Mouse (Mus musculus): ENCODE data around the gene Serhl. TPM values are rescaled to one million over a fixed set of nuclear protein-coding genes. Genes with fewer than 3 reads are reported as not detected.
"Not testable (repeated sequence)": the region's sequence is repeated elsewhere in the genome, so short reads cannot be mapped to it uniquely, and the experiment has no call there.

The Serhl gene
- 40.3 and 45.1 TPM in 2 replicates for polyA plus RNA-seq (2014; fragmentation: Nextera tagmentation; extraction: Ambion mirVana)

DNA sequence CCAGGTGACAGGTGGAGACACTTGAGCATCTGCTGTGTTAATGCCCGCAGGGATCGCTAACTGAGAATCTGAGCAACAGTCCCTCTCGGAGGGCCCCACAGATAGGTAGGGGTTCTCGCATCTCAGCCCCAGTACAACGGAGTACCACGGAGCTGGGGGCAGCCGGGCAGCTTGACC is at the start of gene Serhl:
TSS of gene Serhl (plus strand) at position 78 of the 177 bp plus-strand sequence.
- Histone ChIP-seq H3K36me3 (ENCODE audit: control insufficient read depth, insufficient read depth, low read length) (no peaks in the 10 kb centered on the region), H3K27me3 (ENCODE audit: control insufficient read depth, insufficient read depth, low read length) (peaks cover 7% of the 10 kb centered on the region; the same call in 1 of the 2 replicates), H3K9me3 (ENCODE audit: control insufficient read depth, low read length) (no peaks in the 10 kb centered on the region), H3K4me1 (ENCODE audit: control insufficient read depth, insufficient read depth, low read length) (peaks cover 7% of the 10 kb centered on the region), H3K9ac (ENCODE audit: low read length) (no peak within 1 kb of the TSS), H3K4me2 (ENCODE audit: low read depth) (peak within 1 kb of the TSS; percentile 14; the same call in 1 of the 2 replicates), H3K27ac (ENCODE audit: low read depth, low read length) (no peak within 1 kb of the TSS), H3K4me3 (ENCODE audit: low read depth, low read length) (no peak within 1 kb of the TSS)
- WGBS: 10% methylated on average over 7 of the region's 7 CpGs
- DNase-seq (ENCODE audit: low spot score) (no peak), ATAC-seq (ENCODE audit: insufficient read depth, low FRiP score, low TSS enrichment) (no peak)

DNA sequence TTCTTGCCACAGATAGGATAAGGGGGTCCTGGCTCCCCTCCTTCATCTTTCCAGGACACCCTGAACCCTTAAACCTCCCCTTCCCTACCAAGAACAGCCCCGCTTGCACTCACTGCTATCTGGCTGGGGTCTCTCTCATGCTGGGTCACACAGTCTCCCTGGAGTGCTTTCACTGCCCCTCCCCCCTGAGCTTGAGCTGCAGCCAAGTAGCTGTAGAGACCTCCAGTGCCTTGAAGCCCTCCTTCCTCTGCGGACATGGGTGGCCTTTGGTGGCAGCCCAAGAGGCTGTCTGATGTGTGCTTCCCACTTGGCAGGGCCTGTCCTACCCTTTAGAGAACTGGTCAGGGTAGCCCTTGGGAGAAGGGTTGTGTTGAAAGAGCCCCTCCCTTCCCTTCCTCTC is 49.1 kb upstream of the Serhl start:
- H3K4me2 ChIP-seq (ENCODE audit: low read depth): no peak overlapping the region
- H3K4me3 ChIP-seq (ENCODE audit: low read depth, low read length): no peak overlapping the region
- H3K9me3 ChIP-seq (ENCODE audit: control insufficient read depth, low read length): no peaks in the 10 kb centered on the region
- peaks cover 6% of the 10 kb centered on the region for H3K4me1 ChIP-seq (ENCODE audit: control insufficient read depth, insufficient read depth, low read length)
- no peak overlapping the region for H3K27ac ChIP-seq (ENCODE audit: low read depth, low read length)
- H3K27me3 ChIP-seq (ENCODE audit: control insufficient read depth, insufficient read depth, low read length): 0 out of 2 replicates have a peak, but pooled peaks cover 2% of the 10 kb centered on the region
- H3K9ac ChIP-seq (ENCODE audit: low read length): no peak overlapping the region
- DNase-seq (ENCODE audit: low spot score) (no peak), ATAC-seq (ENCODE audit: insufficient read depth, low FRiP score, low TSS enrichment) (no peak)
- no peaks in the 10 kb centered on the region for H3K36me3 ChIP-seq (ENCODE audit: control insufficient read depth, insufficient read depth, low read length)
- WGBS: 50% methylated on average over 2 of the region's 2 CpGs

DNA sequence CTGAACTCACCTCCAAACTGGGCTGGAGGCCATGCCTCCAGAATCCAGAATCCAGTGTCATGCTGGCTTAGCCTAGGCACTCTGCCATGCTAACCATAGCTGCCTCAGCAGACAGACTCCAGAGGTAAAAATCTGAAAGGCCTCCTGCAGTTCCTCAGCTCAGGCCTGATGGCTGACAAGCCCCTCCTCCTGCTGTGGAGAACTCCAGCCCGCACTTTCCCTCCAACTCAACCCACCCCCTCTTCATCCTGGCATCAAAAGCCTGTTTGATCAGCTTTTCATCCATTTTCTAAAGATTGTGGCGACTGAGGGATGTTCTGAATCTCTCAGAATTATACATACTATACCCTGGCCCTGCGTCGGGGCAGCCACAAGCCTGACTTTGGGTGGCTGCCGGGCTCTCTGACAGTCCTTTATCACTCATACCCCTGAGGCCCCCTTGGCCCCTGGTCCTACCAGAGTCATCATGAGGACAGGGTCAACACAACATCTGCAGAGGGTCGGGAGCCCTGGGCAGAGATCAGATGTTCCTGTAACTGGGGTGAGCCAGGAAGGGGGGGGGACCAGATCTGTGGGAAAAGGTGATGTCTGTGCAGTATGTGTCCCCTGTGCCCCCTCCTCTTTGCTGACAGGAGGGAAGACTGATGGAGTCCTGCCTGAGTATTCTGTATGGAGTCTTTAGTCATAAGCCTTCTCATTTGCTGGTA is 46.5 kb upstream of the Serhl start:
- Histone ChIP-seq H3K9ac (ENCODE audit: low read length) (no peak overlapping the region), H3K9me3 (ENCODE audit: control insufficient read depth, low read length) (no peaks in the 10 kb centered on the region), H3K4me2 (ENCODE audit: low read depth) (no peak overlapping the region), H3K27ac (ENCODE audit: low read depth, low read length) (no peak overlapping the region), H3K27me3 (ENCODE audit: control insufficient read depth, insufficient read depth, low read length) (0 out of 2 replicates have a peak, but pooled peaks cover 2% of the 10 kb centered on the region), H3K4me1 (ENCODE audit: control insufficient read depth, insufficient read depth, low read length) (peaks cover 6% of the 10 kb centered on the region), H3K36me3 (ENCODE audit: control insufficient read depth, insufficient read depth, low read length) (no peaks in the 10 kb centered on the region), H3K4me3 (ENCODE audit: low read depth, low read length) (no peak overlapping the region)
- ATAC-seq (ENCODE audit: insufficient read depth, low FRiP score, low TSS enrichment) (no peak), DNase-seq (ENCODE audit: low spot score) (peak; percentile 48)
- WGBS: 10% methylated on average over 6 of the region's 6 CpGs

DNA sequence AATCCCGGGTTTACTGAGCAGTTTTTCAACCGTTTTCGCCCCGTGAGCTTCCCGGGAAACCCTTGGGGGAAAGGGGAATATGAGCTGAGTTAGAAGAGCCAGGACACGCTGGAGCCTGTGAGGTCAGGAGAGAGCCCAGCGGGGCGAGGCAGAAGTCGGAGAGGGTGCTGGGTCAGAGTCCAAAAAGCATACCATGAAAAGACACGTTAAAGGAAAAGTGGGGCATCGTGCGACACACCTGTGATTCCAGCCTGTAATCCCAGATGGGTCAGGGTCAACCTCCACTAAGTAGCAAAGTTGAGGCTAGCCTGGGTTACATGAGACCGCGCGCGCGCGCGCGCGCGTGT is 46.0 kb upstream of the Serhl start:
- no peak overlapping the region for H3K9ac ChIP-seq (ENCODE audit: low read length)
- no peak overlapping the region for H3K4me2 ChIP-seq (ENCODE audit: low read depth)
- H3K4me1 ChIP-seq (ENCODE audit: control insufficient read depth, insufficient read depth, low read length): peaks cover 6% of the 10 kb centered on the region

DNA sequence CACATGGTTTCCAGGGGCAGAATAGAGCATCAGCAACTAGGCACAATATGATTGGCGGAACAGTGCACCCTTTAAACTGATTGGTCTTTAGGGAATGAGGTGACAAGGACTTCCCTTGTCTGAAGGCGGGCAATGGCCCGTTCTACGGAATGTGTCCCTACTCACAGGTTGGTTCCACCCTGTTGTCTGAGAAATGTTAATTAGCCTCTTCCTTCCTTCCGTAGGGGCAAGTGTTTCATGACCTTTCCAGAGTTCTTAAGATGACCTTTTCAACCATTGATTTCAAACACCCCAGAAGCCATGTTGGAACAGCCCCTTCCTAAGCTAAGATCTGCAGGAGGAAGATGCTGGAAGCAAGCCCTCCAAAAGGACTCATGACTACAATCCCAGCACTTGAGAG is 43.7 kb upstream of the Serhl start:
- H3K4me3 ChIP-seq (ENCODE audit: low read depth, low read length); H3K4me1 ChIP-seq (ENCODE audit: control insufficient read depth, insufficient read depth, low read length); H3K9ac ChIP-seq (ENCODE audit: low read length); ATAC-seq (ENCODE audit: insufficient read depth, low FRiP score, low TSS enrichment); DNase-seq (ENCODE audit: low spot score); H3K27ac ChIP-seq (ENCODE audit: low read depth, low read length); H3K27me3 ChIP-seq (ENCODE audit: control insufficient read depth, insufficient read depth, low read length); H3K4me2 ChIP-seq (ENCODE audit: low read depth); H3K36me3 ChIP-seq (ENCODE audit: control insufficient read depth, insufficient read depth, low read length); H3K9me3 ChIP-seq (ENCODE audit: control insufficient read depth, low read length): not testable (repeated sequence)
- 89% methylated on average over 5 of the region's 5 CpGs for WGBS

More for the DNA sequence above, 46.0 kb upstream of the Serhl start:
- 71% methylated on average over 22 of the region's 22 CpGs for WGBS
- Histone ChIP-seq H3K9me3 (ENCODE audit: control insufficient read depth, low read length) (no peaks in the 10 kb centered on the region), H3K27me3 (ENCODE audit: control insufficient read depth, insufficient read depth, low read length) (0 out of 2 replicates have a peak, but pooled peaks cover 2% of the 10 kb centered on the region), H3K27ac (ENCODE audit: low read depth, low read length) (no peak overlapping the region), H3K4me3 (ENCODE audit: low read depth, low read length) (no peak overlapping the region), H3K36me3 (ENCODE audit: control insufficient read depth, insufficient read depth, low read length) (no peaks in the 10 kb centered on the region)
- ATAC-seq (ENCODE audit: insufficient read depth, low FRiP score, low TSS enrichment) (no peak), DNase-seq (ENCODE audit: low spot score) (no peak)

DNA sequence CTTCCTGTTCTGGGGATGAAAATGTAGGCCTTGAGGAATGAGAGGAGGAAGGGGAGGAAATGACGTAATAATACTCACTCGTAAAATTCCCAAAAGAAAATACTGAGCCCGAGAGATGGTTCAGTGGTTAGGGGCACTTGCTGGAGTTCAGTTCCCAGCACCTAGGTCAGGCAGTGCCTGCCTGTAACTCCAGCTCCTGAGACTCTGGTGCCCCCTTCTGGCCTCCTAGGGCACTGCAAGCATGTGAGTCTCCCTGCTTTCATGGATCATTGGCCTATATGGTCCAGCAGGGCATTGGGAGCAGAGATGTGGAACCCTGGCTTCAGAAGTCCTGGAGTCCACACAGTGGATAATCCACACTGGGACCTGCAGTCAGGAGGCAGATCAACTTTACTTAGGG is 43.0 kb upstream of the Serhl start:
- no peak overlapping the region for H3K4me2 ChIP-seq (ENCODE audit: low read depth)
- no peak overlapping the region for H3K27ac ChIP-seq (ENCODE audit: low read depth, low read length)
- peaks cover 6% of the 10 kb centered on the region for H3K4me1 ChIP-seq (ENCODE audit: control insufficient read depth, insufficient read depth, low read length)
- WGBS: 93% methylated on average over 3 of the region's 3 CpGs
- H3K36me3 ChIP-seq (ENCODE audit: control insufficient read depth, insufficient read depth, low read length): no peaks in the 10 kb centered on the region
- ATAC-seq (ENCODE audit: insufficient read depth, low FRiP score, low TSS enrichment) (no peak), DNase-seq (ENCODE audit: low spot score) (no peak)
- 0 out of 2 replicates have a peak, but pooled peaks cover 1% of the 10 kb centered on the region for H3K27me3 ChIP-seq (ENCODE audit: control insufficient read depth, insufficient read depth, low read length)
- H3K4me3 ChIP-seq (ENCODE audit: low read depth, low read length): no peak overlapping the region
- no peaks in the 10 kb centered on the region for H3K9me3 ChIP-seq (ENCODE audit: control insufficient read depth, low read length)
- H3K9ac ChIP-seq (ENCODE audit: low read length): no peak overlapping the region

DNA sequence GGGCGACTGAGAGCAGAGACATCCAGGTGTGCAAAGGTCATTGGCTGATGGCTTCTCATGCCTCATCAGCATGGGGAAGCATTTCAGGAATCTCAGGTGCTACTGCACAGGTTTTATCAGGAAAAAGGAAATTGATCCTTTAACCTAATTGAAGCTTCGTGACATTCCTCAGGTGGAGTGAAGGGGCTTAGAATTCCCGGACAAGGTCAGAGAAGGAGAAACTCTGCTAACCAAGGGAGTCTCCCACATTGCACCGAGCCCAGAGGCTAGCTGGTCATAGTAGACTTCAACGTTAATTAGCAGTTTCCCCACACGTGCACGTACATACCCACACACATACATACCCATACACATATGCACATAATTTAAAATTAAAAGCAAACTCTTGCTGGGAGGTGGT is 42.6 kb upstream of the Serhl start:
- Histone ChIP-seq H3K36me3 (ENCODE audit: control insufficient read depth, insufficient read depth, low read length) (no peaks in the 10 kb centered on the region), H3K4me2 (ENCODE audit: low read depth) (no peak overlapping the region), H3K27me3 (ENCODE audit: control insufficient read depth, insufficient read depth, low read length) (no peaks in the 10 kb centered on the region), H3K27ac (ENCODE audit: low read depth, low read length) (no peak overlapping the region), H3K4me3 (ENCODE audit: low read depth, low read length) (no peak overlapping the region), H3K9ac (ENCODE audit: low read length) (no peak overlapping the region), H3K9me3 (ENCODE audit: control insufficient read depth, low read length) (no peaks in the 10 kb centered on the region), H3K4me1 (ENCODE audit: control insufficient read depth, insufficient read depth, low read length) (peaks cover 6% of the 10 kb centered on the region)
- WGBS: 89% methylated on average over 7 of the region's 7 CpGs
- DNase-seq (ENCODE audit: low spot score) (no peak), ATAC-seq (ENCODE audit: insufficient read depth, low FRiP score, low TSS enrichment) (no peak)

DNA sequence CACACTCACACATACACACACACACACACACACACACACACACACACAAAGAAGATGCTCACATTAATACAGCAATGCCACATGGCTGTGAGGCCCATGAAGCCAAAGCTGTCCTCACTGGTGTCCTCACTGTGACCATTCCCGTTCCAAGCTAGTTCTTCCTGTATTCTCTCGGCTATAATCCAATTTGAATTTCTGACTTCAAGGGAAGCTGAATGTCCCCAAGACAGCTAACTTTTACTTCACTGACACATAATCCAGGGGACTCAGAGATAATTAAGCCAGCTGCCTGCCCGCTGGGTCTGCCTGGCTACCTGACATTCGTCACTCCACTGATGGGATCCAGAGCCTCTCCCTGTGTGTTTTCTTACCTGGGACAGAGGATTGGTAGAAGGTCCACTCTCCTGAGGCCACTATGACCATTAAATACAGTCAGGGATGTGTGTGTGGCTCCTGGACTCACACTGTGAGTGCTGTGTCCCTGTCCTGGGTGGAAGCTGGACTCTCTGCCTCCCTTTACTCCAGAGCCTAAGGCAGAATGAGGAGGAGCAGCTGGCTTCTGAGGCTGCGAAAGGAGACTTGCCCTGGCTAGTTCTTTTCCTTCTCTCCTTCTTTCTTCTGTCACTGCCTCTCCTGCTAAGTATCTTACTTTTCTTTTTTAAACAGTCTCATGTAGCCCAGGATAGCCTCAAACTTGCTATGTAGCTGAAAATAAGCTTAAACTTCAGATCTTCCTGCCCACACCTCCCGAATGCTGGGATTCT is 36.8 kb upstream of the Serhl start:
- no peak overlapping the region for H3K9ac ChIP-seq (ENCODE audit: low read length)
- H3K4me2 ChIP-seq (ENCODE audit: low read depth): no peak overlapping the region
- WGBS: 77% methylated on average over 6 of the region's 6 CpGs
- ATAC-seq (ENCODE audit: insufficient read depth, low FRiP score, low TSS enrichment) (no peak), DNase-seq (ENCODE audit: low spot score) (no peak)
- H3K27me3 ChIP-seq (ENCODE audit: control insufficient read depth, insufficient read depth, low read length): no peaks in the 10 kb centered on the region
- no peak overlapping the region for H3K4me3 ChIP-seq (ENCODE audit: low read depth, low read length)
- peaks cover 7% of the 10 kb centered on the region; the same call in 1 of the 2 replicates for H3K4me1 ChIP-seq (ENCODE audit: control insufficient read depth, insufficient read depth, low read length)
- H3K9me3 ChIP-seq (ENCODE audit: control insufficient read depth, low read length): no peaks in the 10 kb centered on the region
- no peak overlapping the region for H3K27ac ChIP-seq (ENCODE audit: low read depth, low read length)
- H3K36me3 ChIP-seq (ENCODE audit: control insufficient read depth, insufficient read depth, low read length): no peaks in the 10 kb centered on the region

DNA sequence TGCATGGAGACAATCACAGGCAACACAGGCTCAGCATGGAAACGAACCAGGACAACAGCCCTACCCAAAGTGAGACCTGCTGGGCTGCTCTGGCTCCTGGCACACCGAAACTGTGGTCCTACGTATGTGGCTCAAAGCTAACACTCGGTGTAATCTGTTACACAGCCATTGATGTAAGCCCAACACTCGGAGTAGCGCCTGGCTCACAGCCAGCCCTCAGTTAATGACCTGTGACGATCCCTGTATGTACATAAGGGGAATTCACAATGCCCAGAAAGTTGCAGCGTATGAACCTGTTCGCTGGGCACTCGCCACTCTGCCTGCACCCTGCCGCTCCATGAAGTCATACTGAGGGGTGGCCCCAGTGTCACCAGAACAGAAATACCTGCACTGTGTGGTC is 36.0 kb upstream of the Serhl start:
- peaks cover 7% of the 10 kb centered on the region; the same call in 1 of the 2 replicates for H3K4me1 ChIP-seq (ENCODE audit: control insufficient read depth, insufficient read depth, low read length)
- no peak overlapping the region for H3K27ac ChIP-seq (ENCODE audit: low read depth, low read length)

More for the DNA sequence above, 36.0 kb upstream of the Serhl start:
- Histone ChIP-seq H3K36me3 (ENCODE audit: control insufficient read depth, insufficient read depth, low read length) (no peaks in the 10 kb centered on the region), H3K4me2 (ENCODE audit: low read depth) (no peak overlapping the region), H3K9me3 (ENCODE audit: control insufficient read depth, low read length) (no peaks in the 10 kb centered on the region), H3K9ac (ENCODE audit: low read length) (no peak overlapping the region), H3K27me3 (ENCODE audit: control insufficient read depth, insufficient read depth, low read length) (no peaks in the 10 kb centered on the region), H3K4me3 (ENCODE audit: low read depth, low read length) (no peak overlapping the region)
- DNase-seq (ENCODE audit: low spot score) (peak; percentile 37), ATAC-seq (ENCODE audit: insufficient read depth, low FRiP score, low TSS enrichment) (no peak)
- 49% methylated on average over 11 of the region's 11 CpGs for WGBS
